Mouse (Mus musculus): Measurements from ENCODE around the gene Gpr107.
"Not testable (repeated sequence)": the region's sequence is repeated elsewhere in the genome, so short reads cannot be mapped to it uniquely, and the experiment has no call there.

The Gpr107 gene

DNA sequence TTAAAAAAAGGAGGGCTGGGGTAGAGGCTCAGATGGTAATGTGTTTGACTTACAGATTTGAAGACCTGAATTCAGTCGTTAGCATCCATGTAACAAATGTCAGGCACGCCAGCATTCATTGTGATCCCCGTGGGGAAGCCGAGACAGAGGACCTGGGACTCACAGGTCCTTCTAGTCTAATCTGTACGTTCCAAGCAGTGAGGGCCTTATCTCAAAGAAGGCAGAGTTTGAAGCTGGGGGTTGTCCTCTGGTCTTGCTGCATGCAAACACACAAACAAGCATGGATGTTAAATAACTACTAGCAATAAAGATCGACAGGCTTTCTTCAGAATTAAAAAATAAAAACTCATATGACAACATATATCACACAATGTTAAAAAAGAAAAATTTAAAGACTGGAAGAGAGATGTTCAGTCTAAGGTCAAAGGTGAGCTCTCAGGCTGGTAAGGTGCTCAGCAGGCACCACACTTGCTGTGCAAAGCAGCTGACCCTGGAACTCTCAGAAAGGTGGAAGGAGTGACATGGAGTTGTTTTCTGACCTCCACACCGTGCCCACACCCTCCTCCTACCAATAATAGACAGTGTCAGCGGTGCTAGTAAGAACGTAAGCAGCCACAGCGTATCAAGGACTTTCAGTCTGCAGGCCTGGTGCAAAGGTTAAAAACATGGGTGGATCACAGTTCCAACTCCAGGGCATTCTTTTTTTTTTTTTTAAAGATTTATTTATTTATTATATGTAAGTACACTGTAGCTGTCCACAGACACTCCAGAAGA is 8.2 kb downstream of the Gpr107 start:
- DNase-seq = peak; percentile 57

DNA sequence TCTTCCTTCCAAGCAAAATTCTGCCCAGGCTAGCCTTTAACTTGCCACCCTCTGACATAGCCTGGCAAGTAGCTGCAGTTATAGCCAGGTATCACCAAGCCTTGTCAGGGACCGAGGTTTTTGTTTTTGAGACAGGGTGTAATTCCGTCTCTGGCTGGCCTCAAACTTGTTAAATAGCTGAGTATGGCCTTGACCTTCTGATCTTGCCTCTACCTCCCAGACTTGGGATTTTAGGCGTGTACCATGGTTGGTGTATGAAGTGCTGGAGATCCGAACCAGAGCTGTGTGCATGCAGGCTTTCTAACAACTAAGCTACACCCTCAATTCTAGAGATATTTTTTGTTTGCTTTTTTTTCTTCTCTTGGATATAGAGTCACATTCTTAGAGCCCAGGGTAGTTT is 9.5 kb downstream of the Gpr107 start:
- DNase-seq = no peak

- peak; percentile 46 for DNase-seq
Measured at GRCm38 (mm10) chr2:31163361-31164118, 11.4 kb downstream of the Gpr107 start.

DNA sequence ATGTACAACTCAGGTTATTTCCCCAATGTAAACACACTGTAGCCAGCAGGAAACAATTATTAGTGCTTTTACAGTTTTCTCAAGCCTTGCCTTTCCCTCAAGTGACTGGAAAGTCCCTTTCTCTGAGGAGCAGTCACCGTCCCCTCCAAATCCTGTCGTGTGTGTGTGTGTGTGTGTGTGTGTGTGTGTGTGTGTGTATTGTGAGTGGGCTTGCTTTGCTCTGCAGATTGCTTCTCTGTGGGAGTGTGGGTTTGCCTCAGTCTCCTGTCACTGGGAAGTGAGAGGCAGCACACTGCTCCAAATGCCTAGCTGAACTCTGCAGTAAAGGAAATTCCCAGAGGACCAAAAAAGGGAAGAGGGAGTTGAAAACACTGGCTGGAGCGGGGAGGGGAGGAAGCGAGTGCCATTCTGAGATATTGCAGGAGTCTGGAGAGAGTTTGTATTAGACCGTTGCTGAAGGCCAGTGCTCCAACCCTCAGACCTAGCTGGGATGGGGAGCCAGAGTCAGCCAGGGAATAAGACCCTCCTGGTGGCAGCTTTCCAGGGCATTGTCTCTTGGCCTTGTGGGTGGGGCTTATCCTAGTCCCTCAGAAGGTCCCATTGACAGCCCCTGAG is 12.8 kb downstream of the Gpr107 start:
- DNase-seq = peak; percentile 77

GRCm38 (mm10) chr2:31165529-31165928 is 13.4 kb downstream of the Gpr107 start:
- DNase-seq = no peak

DNA sequence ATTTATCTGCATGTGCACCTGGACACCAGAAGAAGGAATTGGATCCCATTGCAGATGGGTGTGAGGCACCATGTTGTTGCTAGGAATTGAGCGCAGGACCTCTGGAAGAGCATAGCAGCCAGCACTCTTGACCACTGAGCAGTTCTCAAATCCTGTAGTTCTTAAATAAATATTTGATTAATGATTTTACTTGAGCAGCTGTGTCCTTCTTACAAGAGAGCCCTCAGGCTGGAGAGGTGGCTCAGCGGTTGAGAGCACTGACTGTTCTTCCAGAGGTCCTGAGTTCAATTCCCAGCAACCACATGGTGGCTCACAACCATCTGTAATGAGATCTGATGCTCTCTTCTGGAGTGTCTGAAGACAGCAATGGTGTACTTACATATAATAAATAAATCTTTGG is 15.5 kb downstream of the Gpr107 start:
- not testable (repeated sequence) for DNase-seq

DNA sequence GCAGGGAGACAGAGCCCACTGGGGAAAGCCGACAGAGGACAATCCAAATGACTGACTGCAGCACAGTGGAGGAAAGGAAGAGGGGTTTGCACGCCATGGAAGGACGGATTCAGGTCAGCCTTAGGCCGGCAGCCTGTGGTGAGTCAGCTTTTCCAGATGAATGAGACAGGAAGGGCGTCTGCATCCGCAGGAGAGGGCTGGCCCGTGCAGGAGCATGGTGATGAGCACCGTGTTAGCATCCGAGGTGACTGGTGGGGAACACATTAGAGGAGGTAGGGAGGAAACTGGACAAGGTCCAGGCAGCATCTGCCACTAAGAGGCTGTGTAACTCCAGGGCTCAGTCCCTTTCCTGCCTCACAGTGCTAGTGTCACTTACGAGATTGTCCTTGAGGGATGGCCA is 16.9 kb downstream of the Gpr107 start:
- peak; percentile 70 for DNase-seq

DNA sequence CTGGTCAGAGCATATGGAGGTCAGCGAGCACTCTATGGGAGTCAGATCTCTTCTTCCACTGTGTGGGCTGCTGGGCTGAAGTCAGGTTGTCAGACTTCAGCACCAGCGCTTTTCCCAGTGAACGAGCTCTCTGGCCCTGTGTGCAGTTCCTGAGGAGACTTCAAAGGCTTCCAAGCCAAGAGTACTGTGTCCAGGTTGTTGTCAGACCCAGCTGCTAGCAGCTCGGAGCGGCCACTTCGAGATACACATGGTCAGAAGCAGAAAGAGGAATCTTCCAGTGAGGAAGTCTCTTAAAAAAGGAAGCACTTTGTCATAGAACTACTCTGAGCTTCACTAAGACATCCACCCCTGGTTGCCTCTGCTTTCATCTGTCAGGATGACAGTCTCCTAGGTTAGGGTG is 18.0 kb downstream of the Gpr107 start:
- peak; percentile 29 for DNase-seq

DNA sequence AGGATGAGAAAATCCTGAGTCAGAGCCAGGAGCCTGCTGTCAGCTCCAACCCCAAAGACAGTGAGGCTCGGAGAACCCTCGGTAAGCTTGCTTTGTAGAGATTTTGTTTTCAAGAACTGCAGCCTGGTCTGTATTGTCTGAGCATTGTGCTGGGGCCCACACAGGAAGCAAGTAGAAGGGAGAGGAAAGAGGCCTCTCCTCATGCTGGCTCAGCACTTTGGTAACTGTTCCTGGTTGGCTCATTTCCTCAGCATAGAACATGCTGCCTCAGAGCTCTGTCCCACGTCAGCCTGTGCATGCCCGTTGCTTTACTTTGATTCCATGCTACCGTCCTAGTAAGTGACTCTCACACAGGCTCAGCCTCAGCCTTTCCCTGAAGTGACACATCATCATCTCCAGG is 19.9 kb downstream of the Gpr107 start:
- DNase-seq = peak; percentile 64

DNA sequence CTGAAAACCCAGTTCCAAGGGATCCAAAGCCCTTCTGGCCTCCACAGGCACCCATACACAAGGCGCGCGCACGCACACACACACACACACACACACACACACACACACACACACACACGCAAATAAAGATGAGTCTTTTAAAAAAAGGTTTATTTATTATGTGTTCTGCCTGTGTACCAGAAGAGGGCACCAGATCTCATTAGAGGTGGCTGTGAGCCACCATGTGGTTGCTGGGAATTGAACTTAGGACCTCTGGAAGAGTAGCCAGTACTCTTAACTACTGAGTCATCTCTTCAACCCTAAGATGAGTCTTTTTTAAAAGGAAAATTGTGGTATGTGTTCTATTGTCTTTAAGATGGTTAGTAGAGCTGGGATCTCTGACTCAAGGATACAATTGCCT is 20.4 kb downstream of the Gpr107 start:
- DNase-seq = no peak

DNA sequence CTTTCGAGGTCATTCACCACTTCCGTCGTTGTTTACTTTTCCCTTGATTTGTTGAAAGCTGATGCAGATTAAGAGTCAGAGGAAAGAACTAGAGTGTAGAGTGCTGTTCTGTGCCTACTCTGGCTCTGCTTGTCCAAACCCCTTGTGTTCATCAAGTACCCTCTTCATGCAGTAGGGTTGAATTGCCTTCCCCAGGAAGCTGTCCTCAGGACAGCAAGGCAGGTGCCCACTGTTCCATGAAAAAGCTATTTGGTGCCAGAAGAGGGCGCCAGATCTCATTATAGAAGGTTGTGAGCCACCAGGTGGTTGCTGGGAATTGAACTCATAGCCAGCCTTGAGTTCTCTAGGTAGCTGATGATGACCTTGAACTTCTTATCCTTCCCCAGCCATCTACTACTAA is 21.2 kb downstream of the Gpr107 start:
- no peak for DNase-seq

GRCm38 (mm10) chr2:31178593-31178992 is 26.5 kb downstream of the Gpr107 start:
- not testable (repeated sequence) for DNase-seq

DNA sequence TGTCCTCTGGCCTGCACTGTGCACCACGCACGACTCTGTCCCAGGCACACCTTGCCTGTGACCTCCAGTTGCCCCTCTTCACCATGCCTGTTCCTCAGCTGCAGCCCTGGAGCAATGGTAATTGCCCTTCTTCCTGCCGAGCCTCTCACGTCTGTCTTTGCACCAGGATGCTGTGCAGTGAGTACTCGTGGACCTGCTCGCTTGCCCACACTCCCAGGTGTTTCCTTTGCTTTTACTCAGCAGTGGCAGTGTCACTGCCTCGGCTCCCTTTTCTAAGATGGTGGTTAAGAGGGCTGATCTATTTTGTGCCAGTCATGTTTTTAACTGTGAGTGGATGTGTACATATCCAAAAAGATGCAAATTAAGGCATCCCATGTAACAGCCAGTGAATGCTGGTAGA is 27.4 kb downstream of the Gpr107 start:
- no peak for DNase-seq

GRCm38 (mm10) chr2:31180081-31180551 is 28.0 kb downstream of the Gpr107 start:
- DNase-seq = no peak

DNA sequence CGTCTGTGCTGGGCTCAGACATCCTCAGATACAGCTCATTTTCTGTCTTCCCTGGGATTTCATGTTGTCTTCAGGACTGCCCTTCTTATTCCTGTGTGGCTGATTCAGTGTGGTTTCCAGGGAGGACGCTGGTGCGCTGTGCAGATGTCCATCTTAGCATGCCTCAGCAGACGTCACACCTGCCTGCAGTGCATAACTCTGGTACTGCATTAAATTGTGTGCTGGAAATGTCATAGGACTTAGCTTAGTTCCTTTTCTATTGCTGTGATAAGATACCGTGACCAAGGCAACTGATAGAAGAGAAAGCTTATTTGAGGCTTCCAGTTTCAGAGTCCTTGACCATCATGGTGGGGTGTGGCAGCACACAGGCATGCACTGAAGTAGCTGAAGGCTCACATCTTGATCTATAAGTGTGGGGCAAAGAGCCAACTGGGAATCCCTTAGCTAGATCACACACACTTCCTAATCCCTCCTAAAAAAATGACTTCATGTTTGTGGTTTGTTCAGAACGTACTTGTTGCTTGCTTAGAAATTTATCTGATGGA is 30.7 kb downstream of the Gpr107 start:
- DNase-seq = no peak

GRCm38 (mm10) chr2:31183830-31184229 is 31.7 kb downstream of the Gpr107 start:
- no peak for DNase-seq

GRCm38 (mm10) chr2:31188691-31189090 is 36.6 kb downstream of the Gpr107 start:
- peak; percentile 48 for DNase-seq

GRCm38 (mm10) chr2:31189654-31190053 is 37.5 kb downstream of the Gpr107 start:
- DNase-seq = no peak

- no peak for DNase-seq
Measured at GRCm38 (mm10) chr2:31191765-31192164, 39.6 kb downstream of the Gpr107 start.

GRCm38 (mm10) chr2:31194356-31195021 is 42.4 kb downstream of the Gpr107 start:
- peak; percentile 41 for DNase-seq

DNA sequence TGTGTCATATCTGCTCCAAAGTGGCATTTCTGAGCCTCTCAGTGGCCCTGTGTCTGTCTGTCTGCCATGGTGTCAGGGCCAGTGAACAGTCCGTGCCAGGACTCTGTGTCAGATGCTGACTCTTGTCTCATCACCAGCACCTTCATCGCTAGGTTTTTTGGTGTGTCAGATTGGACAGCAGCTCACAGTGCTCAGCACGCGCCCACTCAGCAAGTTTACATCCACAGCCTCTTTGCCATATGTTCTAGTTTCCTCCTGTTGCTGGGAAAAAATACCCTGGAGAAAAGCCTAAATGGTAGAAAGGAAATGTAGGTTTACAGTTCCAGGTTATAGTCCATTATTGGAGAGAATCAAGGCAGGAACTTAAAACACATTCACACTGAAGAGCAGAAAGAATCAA is 46.5 kb downstream of the Gpr107 start:
- DNase-seq = no peak

DNA sequence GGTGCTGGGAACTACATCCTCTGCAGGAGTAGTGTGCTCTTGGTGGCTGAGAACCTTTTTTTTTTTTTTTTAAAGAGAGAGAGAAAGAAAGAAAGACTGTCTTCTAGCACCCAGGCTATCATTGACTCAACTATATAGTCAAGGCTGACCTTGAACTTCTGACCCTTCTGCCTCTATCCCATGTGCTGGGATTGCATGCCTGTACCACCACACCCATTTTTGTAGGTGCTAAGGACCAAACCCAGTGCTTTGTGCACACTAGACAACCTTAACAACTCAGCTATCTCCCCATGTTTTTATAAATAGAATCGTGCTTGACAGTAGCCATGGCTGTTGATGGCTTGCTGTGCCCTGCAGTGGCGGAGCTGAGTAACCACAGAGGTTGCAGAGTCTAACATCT is 47.9 kb downstream of the Gpr107 start:
- DNase-seq = no peak

- peak; percentile 49 for DNase-seq
Measured at GRCm38 (mm10) chr2:31201851-31202250, 49.7 kb downstream of the Gpr107 start.

Data from kidney, postnatal 14 days (tissue).